Mouse (Mus musculus): ENCODE data around the gene Klf17. TPM values are rescaled to one million over a fixed set of nuclear protein-coding genes. Genes with fewer than 3 reads are reported as not detected.

The Klf17 gene
- not detected for total RNA-seq (2021)
- polyA plus RNA-seq (2012; rRNA removed), result not detected in 2 replicates
- long read RNA-seq, result 0 reads

DNA sequence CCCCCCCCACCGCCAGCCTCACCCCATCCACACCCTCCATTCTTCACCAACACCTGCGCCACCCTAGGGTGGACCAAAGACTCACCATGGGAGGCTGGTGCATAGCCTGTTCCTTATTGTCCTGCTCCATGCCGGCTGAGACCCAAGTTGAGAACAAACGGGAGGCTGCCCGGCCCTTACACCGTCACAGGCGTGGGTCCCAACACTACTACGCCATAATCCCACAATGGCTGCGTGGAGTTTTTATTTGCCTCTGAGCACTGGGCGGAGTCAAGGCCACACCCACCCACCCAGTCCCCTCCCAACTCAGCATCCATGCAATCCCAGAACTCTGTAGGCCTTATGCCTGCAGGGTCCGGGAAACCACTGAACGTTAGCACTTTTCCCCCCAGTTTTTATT is at the start of gene Klf17:
Gene Klf17 (minus strand): TSS at position 233 of the 400 bp plus-strand sequence.
- no peak for DNase-seq

DNA sequence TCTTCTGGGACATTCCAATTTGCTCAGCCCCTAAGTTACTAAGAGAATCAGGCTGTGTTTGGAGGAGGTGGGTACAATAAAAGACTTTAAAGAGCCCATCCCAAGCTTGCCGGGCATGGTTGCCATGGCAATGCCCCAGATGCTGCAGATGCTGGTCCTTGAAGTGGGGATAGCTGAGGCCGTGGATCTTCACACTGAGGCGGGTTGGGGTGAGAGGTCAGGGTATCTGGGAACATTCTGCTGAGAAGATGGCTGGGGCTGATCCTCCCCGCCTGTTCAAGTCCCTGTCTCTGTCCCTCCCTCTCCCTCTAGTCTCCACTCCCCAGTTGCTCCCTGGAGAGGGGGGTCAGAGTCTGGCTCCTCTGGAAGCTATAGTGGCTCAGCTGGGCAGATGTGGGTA is 48.9 kb upstream of the Klf17 start:
- no peak for DNase-seq

DNA sequence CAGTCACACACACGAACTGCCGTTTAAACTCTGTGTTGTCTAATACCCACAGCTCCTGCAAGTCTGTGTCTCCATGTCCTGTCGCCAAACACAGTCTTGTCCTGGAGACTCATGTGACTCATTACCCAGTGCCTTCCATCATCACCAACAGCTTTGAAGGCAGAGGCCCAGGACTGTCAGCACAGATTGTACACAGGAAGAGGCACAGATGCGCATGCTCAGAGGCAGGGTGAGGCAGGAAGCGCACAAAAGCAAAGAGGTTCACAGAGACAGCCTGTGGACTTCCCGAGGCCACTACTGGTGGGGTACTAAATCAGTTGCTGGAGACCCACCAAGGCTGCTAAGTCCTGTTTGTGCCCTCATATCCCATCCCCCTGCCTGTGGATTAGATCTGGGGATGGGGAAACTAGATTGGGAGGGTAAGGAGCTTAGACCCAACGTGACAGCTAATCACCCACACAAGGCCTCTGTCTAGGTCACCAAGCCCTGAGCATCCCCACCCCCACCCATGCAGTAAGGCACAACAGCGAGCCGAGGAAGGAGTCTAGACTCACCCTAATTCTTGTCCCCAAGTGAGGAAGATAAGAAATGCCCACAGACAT is 48.2 kb upstream of the Klf17 start:
- DNase-seq, result no peak

DNA sequence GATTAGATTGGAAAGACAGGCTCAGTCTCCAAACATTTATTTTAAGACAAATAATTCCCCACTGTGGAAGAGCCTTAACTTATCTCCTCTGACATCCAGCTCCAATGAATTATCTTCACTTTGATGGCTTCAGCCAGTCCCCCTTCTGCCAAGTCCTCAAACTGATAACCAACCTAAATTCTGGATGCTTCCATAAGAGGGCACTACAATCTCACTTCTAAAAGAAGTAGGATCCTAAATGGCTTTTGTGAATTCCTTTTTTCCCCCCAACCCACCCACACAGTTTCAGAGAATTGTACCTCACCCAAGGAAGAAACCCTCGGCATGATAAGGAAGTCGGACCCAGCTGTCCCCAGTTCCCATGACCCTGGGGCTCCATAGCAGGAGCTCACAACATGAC is 45.5 kb upstream of the Klf17 start:
- DNase-seq, result no peak

DNA sequence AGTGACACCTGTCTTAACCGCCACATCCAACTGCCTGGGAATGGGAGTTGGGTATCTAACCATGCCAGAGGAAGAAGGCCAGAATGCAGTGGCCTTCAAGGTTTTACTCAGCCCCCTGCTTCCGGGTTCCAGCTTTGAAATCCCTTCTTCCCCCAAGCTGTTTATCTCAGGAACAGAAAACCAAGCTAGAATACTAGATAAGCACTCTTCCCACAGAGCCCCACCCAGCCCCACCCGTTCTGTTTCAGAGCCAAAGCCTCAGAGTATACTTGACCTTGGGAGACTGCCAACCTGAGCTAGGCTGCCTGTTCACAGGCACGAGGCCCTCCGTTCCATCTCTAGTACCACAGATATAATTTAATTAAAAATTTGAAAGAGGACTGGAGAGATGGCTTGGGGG is 41.5 kb upstream of the Klf17 start:
- DNase-seq, result peak; percentile 23

DNA sequence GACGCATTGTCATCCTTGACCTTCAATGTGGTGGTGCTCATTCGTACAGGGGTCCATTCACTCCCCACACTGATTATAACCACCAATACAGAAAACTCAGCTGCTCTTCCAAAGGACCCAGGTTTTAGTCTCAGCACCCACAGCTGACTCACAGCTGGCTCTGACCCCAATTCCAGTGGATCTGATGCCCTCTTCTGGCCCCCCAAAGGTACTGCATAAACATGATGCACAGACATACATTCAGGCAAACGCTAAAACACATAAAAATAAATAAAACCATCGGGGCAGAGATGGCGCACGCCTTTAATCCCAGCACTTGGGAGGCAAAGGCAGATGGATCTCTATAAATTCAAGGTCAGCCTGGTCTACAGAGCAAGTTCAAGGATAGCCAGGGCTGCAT is 34.5 kb upstream of the Klf17 start:
- no peak for DNase-seq

DNA sequence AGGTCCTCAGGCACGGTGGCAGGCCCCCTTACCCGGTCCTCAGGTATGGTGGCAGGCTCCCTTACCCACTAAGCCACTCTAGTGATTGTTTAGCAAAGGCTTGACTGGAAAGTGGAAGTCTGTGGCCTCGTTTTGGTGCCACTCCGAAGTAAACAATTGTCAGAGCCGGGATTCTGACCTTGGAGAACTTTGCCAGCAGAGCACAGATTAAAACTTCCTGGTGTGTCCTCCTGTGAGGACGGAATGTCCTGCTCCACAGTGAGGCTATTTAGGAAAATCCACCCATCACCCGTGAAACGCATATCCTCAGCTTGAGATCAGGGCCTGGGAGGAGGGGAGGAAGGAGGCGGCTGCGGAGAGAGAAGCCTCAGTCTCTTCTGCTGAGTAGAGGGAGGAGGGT is 22.9 kb upstream of the Klf17 start:
- DNase-seq, result peak; percentile 65

DNA sequence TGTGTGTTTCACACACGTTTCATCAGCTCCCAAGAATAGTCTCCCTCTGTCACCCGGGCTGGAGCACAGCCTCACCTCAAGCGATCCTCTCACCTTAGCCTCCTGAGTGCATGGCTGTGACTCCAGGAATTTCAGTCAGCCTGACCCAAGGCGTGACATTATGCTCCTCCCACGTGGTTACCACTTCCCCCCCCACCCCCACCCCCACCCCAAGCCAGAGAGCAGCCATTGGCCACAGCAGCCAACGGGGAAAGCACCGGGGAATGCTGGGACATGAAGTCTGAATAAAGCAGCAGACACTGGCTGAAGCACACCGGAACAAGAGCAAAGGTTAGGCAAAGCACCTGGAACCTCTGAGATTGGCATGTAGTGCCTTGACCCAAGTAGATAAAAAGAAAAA is 21.5 kb upstream of the Klf17 start:
- no peak for DNase-seq

DNA sequence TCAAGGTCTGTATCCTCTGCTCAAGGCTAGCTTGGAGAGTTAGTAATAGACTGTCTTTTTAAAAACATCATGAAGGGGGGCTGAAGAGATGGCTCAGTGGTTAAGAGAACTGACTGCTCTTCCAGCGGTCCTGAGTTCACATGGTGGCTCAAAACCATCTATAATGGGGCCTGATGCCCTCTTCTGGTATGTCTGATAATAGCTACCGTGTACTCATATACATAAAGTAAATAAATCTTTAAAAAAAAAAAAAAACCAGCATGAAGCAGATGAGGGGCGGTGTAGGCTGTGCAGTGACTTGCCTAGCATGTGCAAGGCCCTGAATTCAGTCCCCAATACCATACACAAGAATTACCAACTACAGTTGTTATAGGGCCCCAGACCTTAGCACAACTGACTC is 17.5 kb upstream of the Klf17 start:
- no peak for DNase-seq

DNA sequence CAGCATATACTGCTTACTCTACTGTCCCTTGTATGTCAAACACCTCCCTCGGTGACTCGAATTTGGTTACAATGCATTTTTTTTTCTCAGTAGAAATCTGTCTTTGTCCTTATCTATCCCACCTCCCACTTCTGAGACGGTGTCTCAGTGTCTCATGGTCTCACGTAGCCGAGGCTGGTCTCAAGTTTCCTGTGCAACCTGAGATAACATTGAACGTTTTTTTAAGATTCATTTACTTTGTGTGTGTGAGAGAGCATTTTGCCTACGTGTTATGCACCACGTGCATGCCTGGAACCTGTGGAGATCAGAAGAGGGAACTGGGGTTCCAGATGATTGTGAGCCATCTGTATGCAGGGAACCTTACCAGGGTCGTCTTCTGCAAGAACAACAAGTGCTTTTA is 7.5 kb upstream of the Klf17 start:
- DNase-seq, result no peak

DNA sequence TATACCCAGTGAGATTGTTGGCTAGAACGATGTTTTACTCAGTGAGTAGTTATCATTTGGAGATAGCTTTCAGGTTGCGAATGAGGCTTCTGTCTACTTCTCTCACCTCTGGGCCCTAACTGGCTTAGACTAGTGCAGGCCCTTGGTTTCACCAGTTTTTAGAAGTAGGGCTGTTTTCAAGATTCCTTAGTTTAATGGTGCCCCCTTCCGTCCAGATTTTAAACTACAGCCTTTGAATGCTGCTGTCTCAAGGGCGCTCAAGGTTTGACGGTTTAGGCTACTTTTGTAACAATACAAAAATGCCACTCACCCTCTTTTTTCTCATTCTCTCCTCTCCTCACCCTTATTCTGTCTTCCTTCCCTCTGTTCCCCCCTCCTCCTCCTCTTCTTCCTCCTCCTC is 5.5 kb upstream of the Klf17 start:
- peak; percentile 66 for DNase-seq

DNA sequence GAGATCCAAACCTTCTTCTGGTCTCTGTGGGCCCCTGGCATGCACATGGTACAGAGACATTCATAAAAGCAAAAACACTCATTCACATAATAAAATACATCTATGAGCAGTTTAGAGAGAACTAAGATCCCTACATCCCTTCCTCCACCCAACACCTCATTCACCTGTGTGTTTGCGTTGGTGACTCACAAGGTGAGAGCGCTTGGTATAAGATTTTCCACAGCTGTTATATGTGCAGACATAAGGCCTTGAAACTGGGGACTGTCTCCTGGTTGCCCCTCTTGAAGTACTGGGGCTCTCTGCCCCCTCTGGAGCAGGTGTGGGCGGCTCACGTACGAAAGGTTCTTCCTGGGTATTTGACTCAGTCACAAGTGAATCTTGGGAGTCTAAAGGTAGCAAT is 5.3 kb downstream of the Klf17 start:
- no peak for DNase-seq

DNA sequence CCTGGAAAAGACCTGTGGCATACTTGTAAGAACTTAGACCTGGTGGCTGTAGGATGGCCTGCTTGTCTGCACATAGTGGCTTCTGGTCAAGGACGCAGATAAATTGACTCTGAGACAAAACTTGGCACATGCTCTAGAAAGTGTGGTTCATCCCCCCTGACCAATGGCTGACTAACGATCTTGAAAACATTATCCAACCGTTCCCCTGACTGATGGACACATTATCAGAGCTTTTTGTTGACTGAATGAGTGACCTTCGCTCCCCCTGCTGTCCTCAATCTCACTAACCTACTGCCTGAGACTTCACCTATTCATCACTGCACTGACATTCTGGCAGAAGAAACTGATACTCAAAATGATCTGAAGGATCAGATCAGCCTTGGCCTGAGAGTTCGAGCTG is 13.0 kb downstream of the Klf17 start:
- peak; percentile 54 for DNase-seq

DNA sequence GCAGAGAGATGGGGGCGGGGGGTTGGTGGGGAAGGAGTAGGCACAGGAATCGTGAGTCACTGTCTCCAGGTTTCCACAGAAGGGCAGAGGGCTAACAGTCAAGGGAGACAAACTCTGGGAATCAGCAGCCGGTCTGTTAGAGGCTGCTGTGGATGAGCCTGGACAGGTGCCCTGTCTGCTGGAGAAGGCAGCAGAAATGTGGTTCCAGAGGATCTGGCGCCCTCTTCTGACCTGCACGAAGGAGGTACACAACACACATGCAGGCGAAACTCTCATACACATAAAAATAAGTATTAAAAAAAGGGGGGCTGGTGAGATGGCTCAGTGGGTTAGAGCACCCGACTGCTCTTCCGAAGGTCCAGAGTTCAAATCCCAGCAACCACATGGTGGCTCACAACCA is 27.9 kb downstream of the Klf17 start:
- DNase-seq, result peak; percentile 12

DNA sequence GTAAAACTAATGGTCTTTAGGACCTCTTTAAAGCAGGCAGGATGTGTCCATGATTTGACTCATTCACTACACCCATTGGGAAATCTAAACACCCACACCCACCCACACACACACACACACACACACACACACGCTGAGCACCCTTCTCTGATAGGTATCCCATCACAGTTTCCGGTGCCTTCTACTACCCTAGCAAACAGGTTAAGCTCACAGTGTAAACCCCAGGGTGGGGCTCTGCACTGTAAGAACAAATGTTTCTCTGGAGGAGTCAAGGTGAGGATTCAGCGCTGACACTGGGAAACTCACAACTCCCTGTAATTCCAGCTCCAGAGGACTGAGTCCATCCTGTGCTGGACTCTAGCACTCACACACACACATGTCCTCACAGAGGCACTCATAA is 33.5 kb downstream of the Klf17 start:
- no peak for DNase-seq

DNA sequence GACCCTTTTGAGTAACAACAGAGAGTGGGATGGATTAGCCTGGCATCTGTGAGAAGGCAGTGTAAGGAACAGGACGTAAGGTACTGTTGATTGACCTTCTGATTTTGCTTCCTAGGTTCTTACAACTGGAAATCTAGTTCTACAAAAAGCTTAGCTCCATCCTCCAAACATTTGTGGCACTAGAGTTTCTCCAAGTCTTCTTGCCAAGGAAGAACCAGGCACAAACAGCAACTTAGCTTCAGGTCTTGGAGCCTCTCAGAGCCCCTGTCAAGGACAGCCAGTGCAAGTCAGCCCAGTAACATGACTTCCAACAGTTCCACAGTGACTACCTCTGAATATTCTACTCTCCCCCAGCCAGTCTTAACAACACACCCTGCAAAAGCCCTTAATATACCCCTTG is 41.3 kb downstream of the Klf17 start, which contains the start of gene Gm12845:
Gene Gm12845 (plus strand): TSS at position 301 of the 400 bp plus-strand sequence.
- DNase-seq, result no peak

DNA sequence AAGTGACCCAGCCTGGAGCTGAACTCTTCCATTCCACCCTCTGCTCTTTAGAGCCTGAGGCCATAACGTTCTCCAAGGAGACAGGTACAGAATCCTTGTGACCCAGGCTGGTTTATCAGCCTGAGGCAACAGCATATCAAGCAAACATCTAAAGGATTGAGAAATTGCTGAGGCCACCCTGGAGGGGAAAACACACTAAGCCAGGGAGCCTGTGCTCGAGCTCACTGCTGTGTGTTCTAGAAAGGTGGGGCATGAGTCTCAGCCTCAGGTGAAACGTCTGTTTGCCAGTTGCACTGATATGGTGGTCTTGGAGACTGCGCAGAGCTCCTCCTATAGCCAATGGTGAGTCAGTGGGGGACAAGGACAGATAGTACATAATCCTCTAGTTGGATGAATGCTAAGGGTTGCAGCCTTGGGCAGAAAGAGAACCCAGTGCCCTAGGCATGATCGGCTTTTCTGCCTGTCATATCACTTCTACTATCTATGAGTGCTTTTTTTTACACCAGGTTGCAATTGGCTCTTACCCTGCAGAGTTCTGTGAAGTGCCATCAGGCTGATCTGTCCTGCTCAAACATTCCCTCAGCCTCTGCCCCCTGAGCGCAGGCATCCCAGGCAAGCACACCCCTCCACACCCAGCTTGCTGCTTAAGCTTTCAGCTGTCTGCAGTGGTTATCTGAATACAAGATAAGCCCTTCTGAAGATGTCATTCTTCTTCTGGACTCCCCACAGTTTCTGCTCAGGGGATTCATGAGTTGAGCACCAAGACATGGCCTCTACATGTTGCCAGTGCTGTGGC is 51.9 kb downstream of the Klf17 start:
- DNase-seq, result no peak

DNA sequence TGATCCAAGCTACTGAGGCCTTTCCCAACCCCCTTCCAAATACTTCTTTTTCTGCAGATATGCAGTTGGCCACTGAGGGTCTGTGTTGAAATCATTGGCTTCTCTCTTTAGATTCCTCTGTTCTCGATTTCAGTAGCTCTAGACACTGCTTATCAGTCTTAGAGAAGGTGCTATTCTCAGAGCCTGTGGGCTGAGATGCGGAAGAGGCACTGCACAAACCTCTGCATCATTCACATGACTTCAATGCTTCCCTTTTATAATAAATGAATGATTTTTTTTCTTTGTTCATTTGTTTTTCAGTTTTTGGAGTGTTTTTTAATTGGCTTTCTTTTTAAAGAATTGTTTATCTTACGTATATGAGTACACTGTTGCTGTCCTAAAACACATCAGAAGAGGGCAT is 53.1 kb downstream of the Klf17 start:
- no peak for DNase-seq

DNA sequence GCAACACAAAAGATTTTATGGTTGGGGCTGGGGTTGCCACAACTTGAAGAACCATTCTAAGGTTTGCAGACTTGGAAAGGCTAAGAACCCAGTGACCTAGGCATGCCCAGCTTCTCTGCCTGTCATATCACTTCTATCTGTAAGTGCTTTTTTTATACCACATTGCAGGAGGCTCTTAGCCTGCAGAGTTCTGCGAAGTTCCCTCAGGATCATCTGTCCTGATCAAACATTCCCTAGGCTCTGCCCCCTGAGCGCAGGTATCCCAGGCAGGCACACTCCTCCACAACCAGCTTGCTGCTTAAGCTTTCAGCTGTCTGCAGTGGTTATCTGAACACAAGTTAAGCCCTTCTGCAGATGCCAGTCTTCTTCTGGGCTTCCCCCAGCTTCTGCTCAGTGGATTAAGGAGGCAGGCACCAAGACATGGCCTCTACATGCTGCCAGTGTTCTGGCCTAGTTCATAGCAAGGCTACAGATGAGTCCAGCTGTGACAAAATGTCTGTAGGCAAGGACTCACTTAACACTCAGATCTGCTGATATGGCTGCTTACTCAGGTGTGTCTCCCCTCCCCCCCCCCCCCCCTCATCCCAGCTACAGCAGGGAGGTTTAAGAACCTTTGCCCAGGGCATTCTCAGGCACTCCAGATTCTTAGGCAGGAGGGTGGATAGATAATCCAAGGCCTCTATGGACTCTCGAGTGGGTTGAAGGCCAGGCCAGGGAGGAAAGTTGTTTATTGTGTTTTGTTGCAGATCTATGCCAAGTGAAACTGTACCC is 56.5 kb downstream of the Klf17 start:
- no peak for DNase-seq

Measured in adrenal gland, adult 2 months (tissue).